Mouse (Mus musculus) ES-Bruce4 (cell line): ENCODE results near the gene Vezf1. TPM values are rescaled to one million over a fixed set of nuclear protein-coding genes. Genes with fewer than 3 reads are reported as not detected.

Experiments
- H3K27ac ChIP-seq: 2 replicates; pipeline ENCODE4 v1.5.1; 2012; ENCODE audit warnings: low read length, inconsistent platforms; ENCODE audit not compliant: insufficient read depth
- H3K27me3 ChIP-seq: 2 replicates; pipeline ENCODE4 v1.6.1; 2012; ENCODE audit warnings: mild to moderate bottlenecking, low read length, inconsistent platforms; ENCODE audit not compliant: control insufficient read depth, poor library complexity, insufficient read depth, severe bottlenecking
- H3K36me3 ChIP-seq: 2 replicates; pipeline ENCODE4 v1.6.1; 2012; ENCODE audit warnings: inconsistent platforms, mild to moderate bottlenecking, low read length, moderate library complexity; ENCODE audit not compliant: control insufficient read depth, poor library complexity, insufficient read depth, severe bottlenecking
- H3K4me1 ChIP-seq: one replicate; pipeline ENCODE4 v1.8.1; 2011; ENCODE audit warnings: low read length; ENCODE audit not compliant: control insufficient read depth, insufficient read depth
- H3K4me3 ChIP-seq: 2 replicates; pipeline ENCODE4 v1.5.1; 2011; ENCODE audit warnings: low read depth, mild to moderate bottlenecking, low read length
- H3K9ac ChIP-seq: 2 replicates; pipeline ENCODE4 v1.6.1; 2012; ENCODE audit warnings: low read depth, mild to moderate bottlenecking, inconsistent platforms; ENCODE audit not compliant: poor library complexity, severe bottlenecking
- H3K9me3 ChIP-seq: replicated peaks from 2 replicates; pipeline ENCODE4 v1.6.1; 2012; ENCODE audit warnings: mild to moderate bottlenecking, low read length, inconsistent platforms; ENCODE audit not compliant: control insufficient read depth, poor library complexity, insufficient read depth, severe bottlenecking
- CTCF ChIP-seq: IDR thresholded peaks from one replicate; pipeline ENCODE4 v1.8.1; 2011; ENCODE audit warnings: low read depth, low read length
- EP300 ChIP-seq: IDR thresholded peaks from 2 replicates; pipeline ENCODE4 v1.6.1; 2011; ENCODE audit warnings: low read depth, low read length; ENCODE audit not compliant: insufficient read depth
- POLR2A ChIP-seq: IDR thresholded peaks from one replicate; pipeline ENCODE4 v1.8.1; 2011; ENCODE audit warnings: low read length; ENCODE audit not compliant: insufficient read depth
- polyA plus RNA-seq: library from polyadenylated mRNA; stranded (reverse); fragments of >200 nt; gene quantifications from 2 replicates; pipeline ENCODE4 v1.2.4, GENCODE M21; 2011; ENCODE audit warnings: low read depth; ENCODE audit not compliant: missing spikeins, insufficient read depth, insufficient read length

The Vezf1 gene
- polyA plus RNA-seq = 43.4 and 44.8 TPM in 2 replicates

- Histone ChIP-seq H3K4me1 (no peaks in the 10 kb centered on the region), H3K9ac (peak within 1 kb of the TSS; percentile 99), H3K9me3 (no peaks in the 10 kb centered on the region), H3K27me3 (peaks cover 11% of the 10 kb centered on the region), H3K27ac (no peak within 1 kb of the TSS), H3K36me3 (no peaks in the 10 kb centered on the region), H3K4me3 (peak within 1 kb of the TSS; percentile 85)
- TF ChIP-seq POLR2A (no peak), EP300 (no peak), CTCF (no peak)
These were observed at the start of gene Vezf1 for GRCm38 (mm10) chr11:88067586-88068410. TSS of gene Vezf1 (plus strand) at chr11:88068279.

DNA sequence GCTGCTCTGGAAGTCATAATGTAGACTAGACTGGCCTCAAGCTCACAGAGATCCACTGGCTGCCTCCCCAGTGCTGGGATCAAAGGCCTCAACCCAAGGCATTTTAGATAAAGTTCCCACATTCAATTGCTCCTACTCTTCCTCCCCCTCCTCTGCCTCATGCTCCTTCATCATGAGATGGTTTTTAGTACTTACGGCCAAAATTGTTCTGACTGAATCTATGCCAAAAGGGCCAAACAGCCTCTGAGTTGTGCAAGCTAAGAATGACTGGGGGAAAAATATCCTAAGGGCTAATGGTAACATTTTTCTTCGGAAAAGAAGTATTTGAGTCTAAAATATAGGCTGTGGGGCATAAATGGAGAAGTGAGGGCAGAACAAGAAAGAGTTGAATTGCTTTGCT, 44.1 kb upstream of the Vezf1 start:
- Histone ChIP-seq H3K9me3 (no peaks in the 10 kb centered on the region), H3K36me3 (no peaks in the 10 kb centered on the region), H3K27me3 (no peaks in the 10 kb centered on the region), H3K9ac (no peak overlapping the region), H3K27ac (peak overlapping the region; percentile 43), H3K4me3 (no peak overlapping the region), H3K4me1 (peaks cover 18% of the 10 kb centered on the region)
- no peak for TF ChIP-seq POLR2A
- no peak for TF ChIP-seq CTCF
- TF ChIP-seq EP300 = no peak

DNA sequence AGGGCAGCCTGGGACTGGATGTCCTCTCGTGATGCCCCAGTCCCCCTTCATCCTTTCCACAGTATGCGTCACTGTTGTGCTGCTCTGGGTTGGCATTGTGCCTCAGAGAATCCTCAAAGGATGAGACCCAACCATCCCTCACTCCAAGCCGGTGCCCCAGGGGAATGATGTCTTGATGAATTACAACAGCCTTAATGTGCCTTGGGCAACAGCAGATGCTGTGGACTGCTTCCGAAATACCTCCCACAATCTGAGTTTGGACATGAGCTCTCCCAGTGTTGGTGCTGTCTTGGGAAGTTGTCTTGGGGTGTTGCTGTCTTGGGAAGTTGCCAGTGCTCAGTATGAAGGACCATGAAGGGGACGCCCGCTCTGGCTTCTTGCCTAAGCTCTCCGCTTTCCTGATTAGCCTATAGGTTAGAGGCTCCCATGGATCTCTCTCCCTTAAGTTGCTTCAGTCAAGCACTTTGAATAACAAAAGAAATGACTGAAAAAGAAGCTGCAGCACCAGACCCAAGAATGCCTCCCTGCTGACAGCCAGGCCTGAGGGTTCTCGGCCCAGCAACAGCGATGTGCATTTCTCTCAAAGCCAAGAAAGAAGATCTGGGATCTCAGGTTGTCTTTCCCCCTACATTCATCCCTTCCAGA, 40.6 kb upstream of the Vezf1 start:
- peak overlapping the region; percentile 48 for H3K4me3 ChIP-seq
- peaks cover 11% of the 10 kb centered on the region for H3K4me1 ChIP-seq
- H3K27me3 ChIP-seq = no peaks in the 10 kb centered on the region
- H3K27ac ChIP-seq = peak overlapping the region; percentile 99
- no peaks in the 10 kb centered on the region for H3K9me3 ChIP-seq
- no peak for TF ChIP-seq POLR2A
- peak; percentile 94 for TF ChIP-seq EP300
- H3K36me3 ChIP-seq = no peaks in the 10 kb centered on the region
- H3K9ac ChIP-seq = no peak overlapping the region

DNA sequence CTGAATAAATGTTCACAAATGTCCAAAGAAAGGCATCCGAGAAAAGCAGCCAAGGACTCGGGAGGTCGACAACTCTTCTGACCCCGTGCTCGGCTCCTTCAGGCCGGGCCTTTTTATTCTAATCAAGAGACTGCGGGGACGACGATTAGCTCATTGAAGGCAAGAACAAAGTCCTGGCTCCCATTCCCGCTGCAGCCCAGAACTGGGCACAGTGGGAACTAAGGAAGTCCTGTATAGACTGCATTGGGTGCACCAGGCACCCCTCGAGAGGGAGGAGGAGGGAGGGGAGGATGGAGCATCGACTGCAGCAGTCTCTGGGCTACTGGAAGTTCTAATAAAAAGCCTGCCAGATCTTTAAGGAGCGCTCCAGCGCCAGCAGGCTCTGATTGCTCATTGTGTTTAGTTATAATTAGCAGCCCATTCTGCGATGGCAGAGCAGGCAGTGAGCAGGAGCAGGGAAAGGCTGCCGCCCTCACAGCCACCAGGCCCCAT, 39.8 kb upstream of the Vezf1 start:
- H3K9me3 ChIP-seq = no peaks in the 10 kb centered on the region
- H3K4me3 ChIP-seq = peak overlapping the region; percentile 3
- H3K4me1 ChIP-seq = peaks cover 11% of the 10 kb centered on the region
- no peaks in the 10 kb centered on the region for H3K27me3 ChIP-seq
- H3K36me3 ChIP-seq = no peaks in the 10 kb centered on the region
- H3K27ac ChIP-seq = peak overlapping the region; percentile 99
- H3K9ac ChIP-seq = peak overlapping the region; percentile 57
- TF ChIP-seq EP300 (peak; percentile 72), CTCF (no peak), POLR2A (no peak)

DNA sequence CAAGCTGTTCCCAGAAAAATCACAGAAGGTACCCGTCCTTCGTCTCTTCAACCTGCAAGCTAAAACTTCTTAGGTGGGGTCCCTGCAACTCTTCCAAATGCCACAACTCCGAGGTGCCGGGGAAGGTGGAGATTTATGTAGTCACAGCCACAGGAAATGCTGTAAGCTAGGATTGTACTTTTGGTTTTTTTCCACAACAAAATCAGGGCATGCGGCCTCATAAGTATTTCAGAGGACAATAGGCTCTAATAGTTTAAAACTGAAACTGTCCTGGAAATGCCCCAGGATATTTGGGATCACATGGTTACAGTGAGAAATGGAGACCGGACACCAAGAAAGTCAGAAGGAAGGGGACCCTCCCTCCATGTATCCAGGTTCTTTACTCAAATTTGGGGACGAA, 37.9 kb upstream of the Vezf1 start:
- H3K9ac ChIP-seq = peak overlapping the region; percentile 0
- TF ChIP-seq EP300 (no peak), CTCF (no peak), POLR2A (no peak)
- peak overlapping the region; percentile 84 for H3K27ac ChIP-seq
- no peaks in the 10 kb centered on the region for H3K9me3 ChIP-seq
- no peak overlapping the region for H3K4me3 ChIP-seq
- H3K36me3 ChIP-seq = no peaks in the 10 kb centered on the region
- H3K27me3 ChIP-seq = no peaks in the 10 kb centered on the region
- peaks cover 11% of the 10 kb centered on the region for H3K4me1 ChIP-seq

- Histone ChIP-seq H3K9ac (peak overlapping the region; percentile 0), H3K4me3 (peak overlapping the region; percentile 47), H3K4me1 (peaks cover 9% of the 10 kb centered on the region), H3K27me3 (no peaks in the 10 kb centered on the region), H3K36me3 (no peaks in the 10 kb centered on the region), H3K27ac (no peak overlapping the region), H3K9me3 (no peaks in the 10 kb centered on the region)
- TF ChIP-seq CTCF (no peak), EP300 (no peak), POLR2A (no peak)
These were observed 37.2 kb upstream of the Vezf1 start for GRCm38 (mm10) chr11:88030836-88031235.
